Mouse (Mus musculus) forebrain, embryonic 10.5 days (tissue): Measurements from ENCODE around the gene Tcta. TPM values are rescaled to one million over a fixed set of nuclear protein-coding genes. Genes with fewer than 3 reads are reported as not detected.

Experiments used
- DNase-seq: peaks from one replicate; pipeline ENCODE4 v3.0.0-alpha.2; 2017; ENCODE audit warnings: low spot score; ENCODE audit errors: extremely low spot score
- H3K27ac ChIP-seq: fragments of 300-500 bp; sonication (generic); 2 replicates; pipeline ENCODE4 v1.5.1; 2016; ENCODE audit warnings: mild to moderate bottlenecking
- H3K27me3 ChIP-seq: fragments of 300-500 bp; sonication (generic); 2 replicates; pipeline ENCODE4 v1.6.1; 2016; ENCODE audit warnings: mild to moderate bottlenecking; ENCODE audit not compliant: poor library complexity, severe bottlenecking
- H3K36me3 ChIP-seq: fragments of 300-500 bp; sonication (generic); replicated peaks from 2 replicates; pipeline ENCODE4 v1.6.1; 2016; ENCODE audit warnings: mild to moderate bottlenecking, moderate library complexity
- H3K4me1 ChIP-seq: fragments of 300-500 bp; sonication (generic); 2 replicates; pipeline ENCODE4 v1.6.1; 2016
- H3K4me3 ChIP-seq: fragments of 300-500 bp; sonication (generic); 2 replicates; pipeline ENCODE4 v1.5.1; 2016; ENCODE audit warnings: mild to moderate bottlenecking, moderate library complexity
- H3K9me3 ChIP-seq: fragments of 300-500 bp; sonication (generic); 2 replicates; pipeline ENCODE4 v1.6.1; 2016; ENCODE audit warnings: mild to moderate bottlenecking, moderate library complexity
- WGBS: fragments of 180-500 bp; shearing (Covaris S2); methylation state at CpG from one replicate; pipeline ENCODE4 v1.1.7; 2016; 5-methylcytosine and 5-hydroxymethylcytosine counted together
- polyA plus RNA-seq: library from polyadenylated mRNA; unstranded; fragments of >200 nt; fragmentation: Nextera tagmentation; extraction: Ambion mirVana; gene quantifications from 2 replicates; pipeline ENCODE4 v1.2.1, GENCODE M21; 2016

Gene Tcta
- polyA plus RNA-seq, result 13.4 and 13.8 TPM in 2 replicates

DNA sequence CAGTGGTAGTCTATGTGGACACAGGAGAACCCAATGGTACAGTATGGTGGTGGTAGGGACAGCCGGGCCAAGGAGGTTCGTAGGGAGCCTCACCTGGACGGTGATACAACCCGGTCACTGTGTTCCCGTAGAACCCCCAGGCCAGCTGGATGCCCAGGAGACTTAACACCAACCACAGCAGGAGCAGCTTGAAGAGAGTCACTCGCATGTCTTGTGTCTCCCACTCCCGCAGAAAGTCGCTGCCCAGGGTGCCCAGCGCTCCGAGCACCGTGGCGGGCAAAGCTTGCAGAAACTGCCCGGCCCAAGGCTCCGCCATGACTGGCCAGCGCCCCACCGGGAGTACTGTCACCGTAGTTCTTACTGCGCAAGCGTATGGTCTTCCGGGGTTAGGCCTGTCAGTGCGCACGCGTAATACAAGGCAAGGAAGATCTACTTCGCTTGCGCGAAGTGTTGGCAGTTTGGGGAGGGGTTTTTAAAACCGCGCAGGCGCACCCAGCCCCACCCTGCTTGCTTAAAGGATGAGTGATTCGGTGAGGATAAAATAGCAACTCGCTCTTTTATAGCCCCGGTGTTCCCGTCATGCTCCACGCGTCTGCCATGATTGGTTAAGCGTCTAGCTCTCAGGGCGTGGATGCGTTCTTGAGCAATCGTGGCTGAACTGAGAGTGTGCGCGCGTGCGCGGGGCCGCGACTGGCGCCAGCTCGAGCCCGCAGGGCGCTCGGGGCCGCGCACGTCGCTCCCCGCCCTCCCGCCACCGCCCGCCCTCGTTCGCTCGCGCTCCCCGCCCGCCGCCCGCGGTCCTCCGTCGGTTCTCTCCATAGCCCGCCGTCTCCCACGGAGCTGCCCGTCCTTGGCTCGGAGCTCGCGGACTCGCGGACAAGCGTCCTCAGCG is at the start of gene Tcta, which contains the start of gene Rhoa:
Gene Tcta (minus strand): TSS at position 532 of the 892 bp plus-strand sequence.
Gene Rhoa (plus strand): TSS at position 501 of the 892 bp plus-strand sequence.
- peak; percentile 97 for DNase-seq
- Histone ChIP-seq H3K27me3 (no peaks in the 10 kb centered on the region), H3K9me3 (no peaks in the 10 kb centered on the region), H3K36me3 (peaks cover 34% of the 10 kb centered on the region), H3K4me3 (peak within 1 kb of the TSS; percentile 66), H3K27ac (peak within 1 kb of the TSS; percentile 97), H3K4me1 (peaks cover 38% of the 10 kb centered on the region)
- WGBS, result under 1% methylated on average over 80 of the region's 81 CpGs

GRCm38 (mm10) chr9:108349727-108350126 is 43.8 kb upstream of the Tcta start:
- H3K9me3 ChIP-seq, result no peaks in the 10 kb centered on the region
- H3K4me1 ChIP-seq, result peaks cover 21% of the 10 kb centered on the region
- no peak overlapping the region for H3K4me3 ChIP-seq
- no peaks in the 10 kb centered on the region for H3K27me3 ChIP-seq
- no peak overlapping the region for H3K27ac ChIP-seq
- no peak for DNase-seq
- H3K36me3 ChIP-seq, result peaks cover 51% of the 10 kb centered on the region
- WGBS, result 93% methylated on average over 4 of the region's 4 CpGs

DNA sequence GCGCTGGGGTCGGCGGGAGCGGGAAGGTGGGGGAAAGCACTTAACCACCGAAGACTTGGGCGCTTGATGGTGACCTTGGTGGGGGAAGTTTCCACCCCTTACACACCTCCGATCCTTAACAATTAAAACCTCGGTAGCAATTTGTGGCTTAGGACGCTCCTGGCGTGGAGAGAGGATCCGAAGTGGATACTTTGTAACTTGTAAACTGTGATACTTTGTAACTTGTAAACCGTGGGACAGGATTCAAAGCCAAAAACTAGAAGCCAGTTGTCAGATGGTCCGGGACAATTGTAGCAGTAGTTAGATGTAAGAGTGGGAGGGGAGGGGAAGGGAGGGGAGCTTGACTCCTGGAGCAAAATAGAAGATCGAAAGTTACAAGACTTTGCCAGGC is 42.3 kb upstream of the Tcta start:
- no peaks in the 10 kb centered on the region for H3K27me3 ChIP-seq
- WGBS, result 12% methylated on average over 14 of the region's 14 CpGs
- peaks cover 36% of the 10 kb centered on the region for H3K36me3 ChIP-seq
- peaks cover 21% of the 10 kb centered on the region for H3K4me1 ChIP-seq
- H3K9me3 ChIP-seq, result no peaks in the 10 kb centered on the region
- DNase-seq, result no peak
- H3K27ac ChIP-seq, result peak overlapping the region; percentile 96
- H3K4me3 ChIP-seq, result peak overlapping the region; percentile 91

DNA sequence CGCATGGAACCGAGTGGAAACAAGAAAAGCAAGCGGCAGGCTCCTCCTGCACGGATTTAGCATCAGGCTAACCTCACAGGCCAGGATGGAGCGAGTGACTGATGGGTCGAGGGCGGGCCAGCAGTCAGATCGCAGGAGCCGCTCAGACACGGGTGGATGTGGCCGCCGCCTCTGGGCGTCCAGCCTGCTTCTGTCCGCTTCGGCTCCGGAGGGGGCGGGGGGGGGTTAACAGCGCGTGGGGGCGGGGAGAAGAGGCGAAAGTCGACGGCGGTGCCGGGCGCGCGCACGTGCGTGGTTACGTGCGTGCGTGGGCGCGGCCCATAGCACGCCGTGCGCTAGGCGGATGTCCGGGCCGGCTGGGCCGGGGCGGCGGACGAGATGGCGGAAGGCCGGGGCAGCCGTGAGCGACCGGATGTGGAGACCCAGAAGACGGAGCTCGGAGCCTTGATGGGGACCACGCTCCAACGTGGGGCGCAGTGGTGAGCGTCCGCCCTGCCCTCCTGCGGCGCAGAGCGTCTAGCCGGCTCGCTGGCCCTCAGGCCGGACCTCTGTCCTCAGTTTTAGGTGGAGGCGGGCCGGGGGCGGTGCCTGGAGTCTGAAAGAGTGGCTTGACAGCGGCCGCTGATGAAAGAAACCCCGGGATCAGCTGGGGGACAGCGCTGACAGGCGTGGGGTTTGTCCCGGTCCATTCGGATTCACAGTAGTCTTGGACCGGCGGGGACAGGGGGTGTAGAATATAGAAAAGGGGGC is 41.8 kb upstream of the Tcta start, which contains the start of gene Usp4:
Gene Usp4 (plus strand): TSS at position 314 of the 750 bp plus-strand sequence.
- Histone ChIP-seq H3K4me3 (peak within 1 kb of the TSS; percentile 91), H3K27ac (peak within 1 kb of the TSS; percentile 96), H3K9me3 (no peaks in the 10 kb centered on the region), H3K36me3 (peaks cover 31% of the 10 kb centered on the region), H3K27me3 (no peaks in the 10 kb centered on the region), H3K4me1 (peaks cover 21% of the 10 kb centered on the region)
- WGBS, result under 1% methylated on average over 75 of the region's 75 CpGs
- DNase-seq, result peak; percentile 87

DNA sequence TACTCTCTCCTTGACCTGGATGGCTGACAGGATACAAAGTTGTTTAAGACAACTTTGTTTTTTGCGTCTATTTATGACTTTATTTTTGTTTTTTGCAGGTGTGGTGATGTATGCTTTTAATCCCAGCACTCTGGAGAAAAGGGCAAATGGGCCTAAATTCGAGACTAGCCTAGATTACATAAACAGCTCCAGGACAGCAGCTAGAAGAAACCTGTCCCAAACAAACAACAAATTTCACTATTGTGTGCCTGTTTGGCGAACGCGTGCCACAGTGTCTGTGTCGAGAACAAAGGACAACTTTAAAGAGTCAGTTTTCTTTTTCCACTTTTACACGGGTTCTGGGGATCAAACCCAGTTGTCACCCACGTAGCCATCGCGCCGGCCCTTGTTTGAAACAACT is 41.1 kb upstream of the Tcta start:
- peak overlapping the region; percentile 91 for H3K4me3 ChIP-seq
- peak overlapping the region; percentile 96 for H3K27ac ChIP-seq
- H3K36me3 ChIP-seq, result peaks cover 24% of the 10 kb centered on the region
- DNase-seq, result no peak
- WGBS, result 9% methylated on average over 11 of the region's 11 CpGs
- peaks cover 24% of the 10 kb centered on the region for H3K4me1 ChIP-seq
- no peaks in the 10 kb centered on the region for H3K27me3 ChIP-seq
- no peaks in the 10 kb centered on the region for H3K9me3 ChIP-seq

DNA sequence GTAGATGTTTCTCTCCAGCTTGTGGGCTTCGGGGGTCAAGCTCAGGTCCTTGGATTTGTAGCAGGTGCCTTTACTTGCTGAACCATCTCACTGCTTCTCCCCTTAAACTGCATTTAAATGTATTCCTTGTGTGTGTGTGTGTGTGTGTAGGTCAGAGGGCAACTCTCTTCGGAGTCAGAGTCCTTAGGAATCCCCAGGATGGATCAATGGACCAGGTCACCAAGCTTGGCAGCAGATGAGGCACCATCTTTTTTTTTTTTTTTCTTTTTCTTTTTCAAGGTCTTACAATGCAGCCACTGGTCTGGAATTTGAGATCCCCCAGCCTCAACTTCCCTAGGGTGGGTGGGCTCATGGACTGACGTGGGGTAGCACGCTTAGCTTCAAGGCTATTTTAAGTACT is 38.5 kb upstream of the Tcta start:
- no peaks in the 10 kb centered on the region for H3K9me3 ChIP-seq
- H3K4me1 ChIP-seq, result peaks cover 46% of the 10 kb centered on the region
- H3K4me3 ChIP-seq, result no peak overlapping the region
- no peaks in the 10 kb centered on the region for H3K27me3 ChIP-seq
- DNase-seq, result no peak
- H3K36me3 ChIP-seq, result peaks cover 17% of the 10 kb centered on the region
- WGBS, result 86% methylated on average over 4 of the region's 4 CpGs
- H3K27ac ChIP-seq, result no peak overlapping the region

- peaks cover 44% of the 10 kb centered on the region for H3K4me1 ChIP-seq
- H3K9me3 ChIP-seq, result no peaks in the 10 kb centered on the region
- H3K36me3 ChIP-seq, result peaks cover 17% of the 10 kb centered on the region
- H3K27me3 ChIP-seq, result no peaks in the 10 kb centered on the region
- 97% methylated on average over 1 of the region's 1 CpGs for WGBS
- DNase-seq, result no peak
- 0 out of 2 replicates have a peak overlapping the region, but pooled peaks have one; percentile 16 for H3K27ac ChIP-seq
- no peak overlapping the region for H3K4me3 ChIP-seq
These were observed 37.9 kb upstream of the Tcta start for GRCm38 (mm10) chr9:108343835-108344234.

DNA sequence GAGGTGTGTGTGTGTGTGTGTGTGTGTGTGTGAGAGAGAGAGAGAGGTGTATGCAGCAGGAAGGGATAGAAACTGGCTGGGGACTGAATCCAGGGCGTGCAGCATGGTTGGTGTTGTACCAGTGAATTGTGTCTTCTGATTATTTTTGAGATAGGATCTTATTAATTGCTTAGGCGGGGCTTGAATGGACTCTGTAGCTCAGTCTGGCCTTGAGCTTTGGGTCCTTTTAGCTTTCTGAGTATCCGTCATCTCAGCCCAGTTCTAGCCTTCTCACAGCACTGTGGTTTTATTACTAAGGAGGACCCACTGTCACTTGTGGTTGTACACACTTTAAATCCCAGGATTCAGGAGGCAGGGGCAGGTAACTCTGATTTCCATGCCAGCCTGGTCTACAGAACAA is 37.4 kb upstream of the Tcta start:
- Histone ChIP-seq H3K27ac (0 out of 2 replicates have a peak overlapping the region, but pooled peaks have one; percentile 16), H3K36me3 (peaks cover 20% of the 10 kb centered on the region), H3K4me1 (peaks cover 44% of the 10 kb centered on the region), H3K27me3 (no peaks in the 10 kb centered on the region), H3K4me3 (no peak overlapping the region), H3K9me3 (no peaks in the 10 kb centered on the region)
- 79% methylated on average over 3 of the region's 3 CpGs for WGBS
- DNase-seq, result no peak

DNA sequence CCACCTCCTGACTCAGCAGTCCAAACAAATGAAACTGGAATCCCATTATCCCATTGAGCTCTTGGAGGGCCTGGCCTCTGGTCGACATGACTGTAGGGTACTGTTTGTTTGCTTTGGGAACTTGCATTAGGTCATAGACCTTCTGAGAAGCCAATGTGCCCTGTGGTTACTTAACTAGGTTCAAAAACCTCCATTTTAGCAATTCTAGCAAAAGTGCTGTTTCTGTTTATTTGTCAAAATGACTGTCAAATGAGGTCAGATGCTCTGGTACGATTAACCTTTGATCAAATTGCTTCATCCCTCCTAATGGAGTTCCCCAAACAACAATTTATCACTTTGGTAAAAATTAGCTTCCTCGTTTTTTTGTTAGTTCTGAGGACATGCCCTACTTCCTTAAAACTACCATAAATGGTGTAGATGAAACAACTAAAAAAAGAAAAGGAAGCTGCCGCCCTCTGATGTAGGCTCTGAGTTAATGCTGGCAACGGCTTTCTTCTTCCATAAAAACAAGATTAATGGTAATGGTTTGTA is 36.4 kb upstream of the Tcta start:
- Histone ChIP-seq H3K4me1 (peaks cover 50% of the 10 kb centered on the region), H3K36me3 (peaks cover 28% of the 10 kb centered on the region), H3K9me3 (no peaks in the 10 kb centered on the region), H3K4me3 (no peak overlapping the region), H3K27me3 (no peaks in the 10 kb centered on the region), H3K27ac (peak overlapping the region; percentile 54; the same call in 1 of the 2 replicates)
- DNase-seq, result no peak
- WGBS, result 66% methylated on average over 5 of the region's 5 CpGs

DNA sequence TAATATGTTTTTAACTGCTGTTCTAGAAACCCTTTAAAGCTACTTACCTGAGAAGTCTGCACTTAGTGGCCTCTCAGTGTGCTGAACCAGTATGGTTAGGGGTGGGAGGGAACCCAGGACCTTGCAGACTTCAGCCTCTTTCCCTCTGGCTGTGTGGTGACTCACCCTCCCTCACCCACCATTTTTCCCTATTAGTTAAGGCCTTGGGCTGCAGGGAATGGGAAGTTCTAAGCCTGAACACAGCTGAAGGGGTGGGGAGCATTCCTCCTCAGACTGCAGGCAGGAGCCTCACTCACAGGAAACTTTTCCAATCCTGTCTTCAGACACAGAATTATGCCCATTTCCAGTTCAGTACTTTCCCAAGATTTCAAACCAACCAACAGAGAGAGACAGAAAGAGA is 35.8 kb upstream of the Tcta start:
- Histone ChIP-seq H3K36me3 (peaks cover 29% of the 10 kb centered on the region), H3K4me1 (peaks cover 45% of the 10 kb centered on the region), H3K27me3 (no peaks in the 10 kb centered on the region), H3K9me3 (no peaks in the 10 kb centered on the region), H3K27ac (peak overlapping the region; percentile 54; the same call in 1 of the 2 replicates), H3K4me3 (no peak overlapping the region)
- no peak for DNase-seq

- no peak for DNase-seq
- no peaks in the 10 kb centered on the region for H3K9me3 ChIP-seq
- H3K4me3 ChIP-seq, result no peak overlapping the region
- peak overlapping the region; percentile 36; the same call in 1 of the 2 replicates for H3K27ac ChIP-seq
- peaks cover 41% of the 10 kb centered on the region for H3K4me1 ChIP-seq
- H3K36me3 ChIP-seq, result peaks cover 36% of the 10 kb centered on the region
- H3K27me3 ChIP-seq, result no peaks in the 10 kb centered on the region
- 91% methylated on average over 5 of the region's 5 CpGs for WGBS
These were observed 35.1 kb upstream of the Tcta start for GRCm38 (mm10) chr9:108341139-108341475.

- Histone ChIP-seq H3K27ac (peak overlapping the region; percentile 92), H3K36me3 (peaks cover 42% of the 10 kb centered on the region), H3K27me3 (no peaks in the 10 kb centered on the region), H3K4me1 (peaks cover 41% of the 10 kb centered on the region), H3K9me3 (no peaks in the 10 kb centered on the region), H3K4me3 (peak overlapping the region; percentile 68)
- WGBS, result 74% methylated on average over 10 of the region's 10 CpGs
- no peak for DNase-seq
These were observed 34.5 kb upstream of the Tcta start for GRCm38 (mm10) chr9:108340258-108341138.
